Mouse (Mus musculus) olfactory bulb, adult 2 months (tissue): Measurements from ENCODE around the gene Dcdc2c. TPM values are rescaled to one million over a fixed set of nuclear protein-coding genes. Genes with fewer than 3 reads are reported as not detected.
A peak's percentile ranks its signal among the peaks of the same experiment; 100 is the strongest.

ENCODE experiments used
- H3K27ac ChIP-seq: fragments of 200-500 bp; 2 replicates; pipeline ENCODE4 v1.5.1; 2012; ENCODE audit warnings: low read depth, low read length; ENCODE audit not compliant: insufficient read depth
- H3K4me1 ChIP-seq: fragments of 200-500 bp; 2 replicates; pipeline ENCODE4 v1.6.1; 2012; ENCODE audit warnings: low read length; ENCODE audit not compliant: control insufficient read depth, insufficient read depth
- H3K4me3 ChIP-seq: fragments of 200-500 bp; 2 replicates; pipeline ENCODE4 v1.5.1; 2012; ENCODE audit warnings: mild to moderate bottlenecking, low read depth, low read length, moderate library complexity; ENCODE audit not compliant: insufficient read depth
- CTCF ChIP-seq: fragments of 200-500 bp; IDR thresholded peaks from 2 replicates; pipeline ENCODE4 v1.5.1; 2012; ENCODE audit warnings: low read depth, mild to moderate bottlenecking, low read length, moderate library complexity; ENCODE audit not compliant: insufficient read depth
- POLR2A ChIP-seq: fragments of 200-500 bp; IDR thresholded peaks from 2 replicates; pipeline ENCODE4 v1.6.1; 2012; ENCODE audit warnings: mild to moderate bottlenecking, low read depth, low read length, moderate library complexity; ENCODE audit not compliant: insufficient read depth
- WGBS: fragments of 180-500 bp; shearing (Covaris S2); methylation state at CpG from one replicate; pipeline ENCODE4 v1.1.7; 2018; 5-methylcytosine and 5-hydroxymethylcytosine counted together
- polyA plus RNA-seq: library from polyadenylated mRNA; stranded (reverse); fragments of >200 nt; gene quantifications from 2 replicates; pipeline ENCODE4 v1.2.4, GENCODE M21; 2012; ENCODE audit warnings: low replicate concordance; ENCODE audit not compliant: missing spikeins, insufficient read depth, insufficient read length

Gene Dcdc2c
- polyA plus RNA-seq, 1 experiment = not detected

DNA sequence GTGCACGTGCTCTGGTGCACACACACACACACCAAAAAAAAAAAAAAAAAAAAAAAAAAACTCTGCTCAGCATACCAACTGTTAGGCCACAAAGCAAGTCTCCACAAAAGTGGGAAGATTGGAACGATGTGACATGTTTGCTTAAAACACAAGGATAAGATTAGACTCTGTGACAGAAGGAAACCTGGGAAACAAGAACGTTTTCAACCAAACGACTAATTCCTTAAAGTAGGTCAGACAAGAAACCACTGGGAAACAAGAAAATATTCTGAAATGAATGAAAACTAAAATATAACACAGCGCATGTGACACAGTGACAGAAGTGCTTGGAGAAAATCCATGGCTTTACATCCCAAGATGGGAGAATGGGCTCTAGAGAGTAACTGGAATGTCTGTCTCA lies 57.9 kb downstream of the Dcdc2c start:
- TF ChIP-seq CTCF (no peak), POLR2A (no peak)
- Histone ChIP-seq H3K4me1 (no peaks in the 10 kb centered on the region), H3K4me3 (no peak overlapping the region), H3K27ac (no peak overlapping the region)
- 67% methylated on average over 5 of the region's 5 CpGs for WGBS

DNA sequence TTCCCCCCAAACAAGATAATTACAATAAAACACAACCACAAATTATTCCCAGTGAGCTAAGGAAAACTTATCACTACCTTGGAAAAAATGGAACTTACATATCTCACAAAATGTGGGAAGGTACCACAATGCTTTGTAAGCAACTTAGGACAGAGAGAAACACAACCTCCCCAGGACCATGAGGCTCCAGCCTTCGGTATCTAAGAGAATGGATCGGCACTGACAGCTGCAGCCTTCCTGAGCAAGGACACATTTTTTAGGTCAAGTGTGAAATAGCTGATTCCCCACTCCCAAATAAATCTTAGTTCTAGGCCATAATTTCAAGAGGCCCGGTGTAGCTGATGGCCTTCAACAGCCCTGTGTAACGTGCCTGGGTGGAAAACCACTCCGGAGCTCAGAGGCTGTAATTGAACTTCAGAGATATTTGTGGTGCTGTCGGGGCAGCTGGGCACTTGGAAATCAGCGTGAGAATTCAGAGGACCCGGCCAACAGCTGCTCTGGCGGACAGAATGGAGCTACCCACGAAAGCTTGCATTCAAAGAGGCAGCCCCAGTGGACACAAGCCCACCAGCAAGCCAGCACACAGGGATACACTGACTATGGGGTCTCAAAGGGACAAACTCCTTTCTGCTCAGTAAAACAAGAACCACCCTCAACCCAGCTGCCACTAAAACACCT lies 69.6 kb downstream of the Dcdc2c start:
- TF ChIP-seq POLR2A = no peak
- TF ChIP-seq CTCF = no peak
- Histone ChIP-seq H3K4me1 (no peaks in the 10 kb centered on the region), H3K27ac (no peak overlapping the region), H3K4me3 (no peak overlapping the region)
- WGBS = 61% methylated on average over 10 of the region's 10 CpGs

DNA sequence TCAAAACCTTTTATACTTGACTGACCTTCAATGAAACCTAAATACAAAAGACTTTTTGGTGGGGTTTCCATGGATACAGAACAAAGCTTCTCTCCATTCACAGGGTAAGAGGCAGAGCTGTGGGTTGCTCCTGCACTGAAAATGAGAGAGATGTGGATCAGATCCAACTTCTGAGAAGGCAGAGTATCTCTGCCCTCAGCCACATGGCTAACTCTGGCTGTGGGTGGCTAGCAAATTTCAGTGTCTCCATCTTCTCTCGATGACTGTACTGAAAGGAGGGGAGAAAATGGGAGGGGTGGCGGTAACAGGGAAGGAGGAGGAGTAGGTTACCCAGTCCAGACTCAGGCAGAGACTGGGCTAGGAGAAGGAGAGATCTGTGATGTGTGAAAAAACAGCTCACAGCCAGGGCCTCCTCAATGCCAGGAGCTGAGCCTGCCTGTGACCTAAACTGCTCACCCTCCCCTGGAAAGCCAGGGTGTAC lies 91.2 kb downstream of the Dcdc2c start:
- Histone ChIP-seq H3K27ac (no peak overlapping the region), H3K4me3 (no peak overlapping the region), H3K4me1 (peaks cover 4% of the 10 kb centered on the region)
- no peak for TF ChIP-seq POLR2A
- no peak for TF ChIP-seq CTCF
- WGBS = 8% methylated on average over 2 of the region's 2 CpGs

DNA sequence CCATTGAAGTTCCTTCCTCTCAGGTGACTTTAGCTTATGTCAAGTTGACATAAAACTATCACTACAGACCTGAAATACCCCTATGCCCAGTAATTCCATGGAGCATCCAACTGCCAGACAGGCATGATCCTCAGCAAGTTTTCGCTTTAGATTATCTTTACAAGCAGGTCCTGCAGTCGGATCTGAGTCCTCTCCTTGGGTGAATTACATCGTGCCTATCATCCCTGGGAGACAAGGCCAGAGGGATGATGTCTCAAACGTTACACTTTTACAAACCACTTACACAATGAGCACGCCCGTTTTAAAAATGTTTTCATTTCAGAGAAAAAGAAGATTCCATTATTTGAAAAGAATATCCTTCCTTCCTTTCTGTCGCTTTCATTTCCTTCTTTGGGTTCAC lies 91.7 kb downstream of the Dcdc2c start:
- Histone ChIP-seq H3K4me3 (no peak overlapping the region), H3K4me1 (peaks cover 4% of the 10 kb centered on the region), H3K27ac (no peak overlapping the region)
- 48% methylated on average over 7 of the region's 7 CpGs for WGBS
- TF ChIP-seq CTCF = no peak
- no peak for TF ChIP-seq POLR2A

DNA sequence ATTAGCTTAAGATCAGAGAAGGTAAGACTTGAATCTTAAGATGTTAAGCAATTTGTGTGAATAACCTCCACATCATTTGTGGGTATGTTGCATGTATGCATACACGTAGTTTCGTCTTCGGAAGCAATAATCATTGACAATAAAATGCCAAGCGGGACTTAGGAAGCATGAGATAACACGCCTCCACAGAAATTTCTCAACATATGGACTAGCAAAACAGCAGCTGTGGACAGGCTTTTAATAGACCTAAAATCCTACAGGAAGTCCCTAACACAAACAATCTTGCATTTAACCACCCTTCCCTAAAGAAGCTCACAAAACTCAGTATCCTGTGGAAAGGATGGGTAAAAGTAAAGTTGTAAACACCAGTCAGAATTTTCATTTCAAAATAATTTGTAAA lies 93.4 kb downstream of the Dcdc2c start:
- Histone ChIP-seq H3K4me1 (peaks cover 4% of the 10 kb centered on the region), H3K27ac (no peak overlapping the region), H3K4me3 (no peak overlapping the region)
- TF ChIP-seq POLR2A (no peak), CTCF (no peak)
- 96% methylated on average over 5 of the region's 5 CpGs for WGBS

DNA sequence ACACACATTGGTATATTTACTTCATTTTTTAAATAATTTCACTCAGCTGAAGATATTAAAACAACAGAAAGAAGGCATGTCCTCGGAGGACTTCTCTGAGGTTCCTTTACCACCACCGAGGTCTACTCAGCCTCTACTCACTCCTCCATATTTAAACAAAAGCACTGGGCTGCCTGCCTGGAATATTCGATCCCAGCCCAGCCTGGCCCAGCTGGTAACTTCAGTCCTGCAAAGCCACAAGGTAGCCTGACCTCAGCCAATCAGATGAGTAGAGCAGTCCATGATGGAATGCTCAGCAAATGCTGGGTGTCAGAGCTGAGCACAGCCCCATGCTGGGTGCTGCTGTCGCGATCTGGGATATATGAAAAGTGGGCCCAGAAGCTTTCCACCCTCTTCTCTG lies 115.7 kb downstream of the Dcdc2c start:
- H3K4me1 ChIP-seq = 0 out of 2 replicates have a peak, but pooled peaks cover 2% of the 10 kb centered on the region
- no peak overlapping the region for H3K4me3 ChIP-seq
- no peak overlapping the region for H3K27ac ChIP-seq
- WGBS = 79% methylated on average over 5 of the region's 5 CpGs
- TF ChIP-seq CTCF (no peak), POLR2A (no peak)

DNA sequence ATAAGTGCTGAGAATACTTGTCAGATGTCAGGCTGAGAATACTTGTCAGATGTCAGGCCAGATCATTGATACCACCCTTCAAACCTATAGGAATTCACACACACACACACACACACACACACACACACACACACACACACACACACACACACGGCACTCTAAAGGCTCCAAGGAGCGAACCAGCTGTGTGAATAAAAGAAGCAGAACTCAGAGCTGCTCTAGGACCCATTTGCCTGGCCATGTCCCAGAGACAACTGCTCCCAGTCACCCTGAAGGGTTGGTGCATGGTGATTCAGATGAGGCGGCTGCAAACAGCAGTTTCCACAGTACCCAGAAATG lies 119.5 kb downstream of the Dcdc2c start:
- H3K4me1 ChIP-seq = 0 out of 2 replicates have a peak, but pooled peaks cover 2% of the 10 kb centered on the region
- H3K4me3 ChIP-seq = no peak overlapping the region
- TF ChIP-seq POLR2A (no peak), CTCF (no peak)
- WGBS = 71% methylated on average over 3 of the region's 3 CpGs
- no peak overlapping the region for H3K27ac ChIP-seq

DNA sequence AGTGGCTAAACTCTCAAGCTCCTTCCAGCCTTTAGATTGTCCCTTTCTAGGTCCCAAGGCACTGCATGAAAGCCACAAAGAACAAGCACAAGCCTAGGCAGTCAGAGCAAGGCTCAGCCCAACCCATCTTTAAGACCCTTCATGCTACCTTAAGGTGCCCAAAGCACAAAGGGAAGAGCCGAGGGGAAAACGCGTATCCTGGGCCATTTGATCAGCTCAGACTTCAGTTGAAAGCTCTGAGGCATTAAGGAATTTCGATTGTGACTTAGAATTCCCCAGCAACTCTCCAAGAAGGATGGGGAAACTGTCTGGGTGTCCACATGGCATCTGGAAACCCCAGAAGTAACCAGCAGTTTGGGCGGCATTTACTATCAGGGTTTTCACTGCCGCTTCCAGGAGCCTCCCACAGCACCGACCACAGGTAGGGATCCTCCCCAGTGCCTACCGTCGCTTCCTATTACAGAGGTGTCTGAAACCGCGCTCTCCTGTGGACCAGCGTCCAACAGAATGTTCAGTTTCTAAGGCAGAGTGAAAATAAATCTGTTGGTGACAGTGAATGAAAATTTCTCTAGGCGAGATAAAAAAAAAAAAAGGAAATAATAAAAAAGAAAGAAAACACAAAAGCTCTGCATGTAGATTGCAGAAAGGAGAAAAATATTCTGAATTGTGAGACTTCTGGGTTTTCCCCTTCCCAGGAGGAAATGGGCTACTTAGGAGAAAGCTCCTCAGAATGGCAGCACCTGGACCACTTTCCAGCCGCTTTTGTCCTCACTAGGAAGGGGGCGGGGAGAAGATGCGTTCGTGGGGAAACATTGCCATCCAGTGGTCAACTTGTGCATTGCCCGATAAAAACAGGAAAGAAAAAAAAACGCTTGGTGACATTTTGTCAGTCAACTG lies 120.1 kb downstream of the Dcdc2c start:
- H3K27ac ChIP-seq = no peak overlapping the region
- WGBS = 5% methylated on average over 19 of the region's 19 CpGs
- 0 out of 2 replicates have a peak, but pooled peaks cover 2% of the 10 kb centered on the region for H3K4me1 ChIP-seq
- peak overlapping the region; percentile 28; the same call in 1 of the 2 replicates for H3K4me3 ChIP-seq
- TF ChIP-seq CTCF = peak; percentile 66; the same call in 1 of the 2 replicates
- TF ChIP-seq POLR2A = no peak

DNA sequence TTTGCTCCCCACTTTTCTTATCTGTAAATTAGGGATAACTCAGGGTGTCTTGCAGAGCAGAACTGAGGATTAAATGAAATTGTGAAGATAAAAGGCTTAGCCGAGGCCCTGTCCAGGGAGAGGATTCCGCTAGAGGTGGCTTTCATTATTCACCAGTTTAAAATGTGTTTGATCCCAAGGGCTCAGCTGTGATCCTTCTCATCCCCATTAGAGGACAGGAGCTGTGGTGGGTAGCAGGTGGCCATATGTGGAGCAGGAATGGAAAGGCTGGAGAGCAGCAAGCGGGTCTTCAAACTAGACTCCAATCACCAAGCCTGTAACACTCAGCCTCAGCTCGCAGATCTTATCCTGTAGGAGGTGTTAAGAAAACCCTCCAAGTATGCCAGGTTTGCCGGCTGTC lies 122.3 kb downstream of the Dcdc2c start:
- WGBS = 97% methylated on average over 5 of the region's 5 CpGs
- no peak overlapping the region for H3K27ac ChIP-seq

More for the DNA sequence above, 122.3 kb downstream of the Dcdc2c start:
- TF ChIP-seq POLR2A (no peak), CTCF (no peak)
- Histone ChIP-seq H3K4me1 (0 out of 2 replicates have a peak, but pooled peaks cover 2% of the 10 kb centered on the region), H3K4me3 (no peak overlapping the region)
